Mouse (Mus musculus) brain, adult 10 weeks (tissue): ENCODE results near the gene Zfp182. TPM values are rescaled to one million over a fixed set of nuclear protein-coding genes. Genes with fewer than 3 reads are reported as not detected.

ENCODE experiments used
- polyA plus RNA-seq: library from polyadenylated mRNA; stranded (reverse); fragments of 350-450 nt; fragmentation: Illumina TruSeq; extraction: RNeasy Lipid Tissue Mini Kit (QIAGEN cat#74804); gene quantifications from one replicate; pipeline ENCODE4 v1.2.3, GENCODE M21; 2015; ENCODE audit warnings: low read depth, low replicate concordance

Zfp182 gene
- polyA plus RNA-seq: 10.8 TPM

DNA sequence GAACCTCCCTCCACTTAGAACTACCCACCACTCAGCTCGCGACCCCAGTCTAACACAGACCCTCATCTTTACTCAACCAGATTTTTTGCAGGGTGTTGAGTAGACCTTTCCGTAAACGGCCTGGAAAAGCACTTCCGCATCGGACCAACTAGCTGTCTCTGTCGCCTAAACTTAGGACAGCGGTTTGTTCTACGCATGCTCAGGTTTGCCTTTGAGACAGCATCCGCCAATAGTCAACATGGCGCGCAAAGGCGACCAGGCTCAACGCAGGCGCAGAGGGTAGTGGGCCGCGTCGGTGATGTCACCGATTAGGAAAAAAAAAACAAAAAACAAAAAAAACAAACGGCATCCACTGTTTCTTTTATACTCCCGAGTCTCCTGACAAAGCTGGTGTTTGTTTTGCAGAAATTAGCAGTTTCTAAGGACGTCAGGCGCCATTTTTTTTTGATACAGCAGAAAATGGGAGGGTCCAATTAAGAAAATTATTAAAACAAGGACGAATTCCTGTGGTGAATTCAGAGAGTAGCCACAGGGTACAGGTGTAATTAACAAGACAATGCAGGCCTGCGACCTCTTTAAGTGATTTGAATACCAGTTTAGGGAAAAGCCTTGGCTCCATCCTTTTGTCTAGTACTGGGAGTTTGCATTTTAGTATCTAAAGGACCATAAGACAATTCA lies at the start of gene Zfp182:
Gene Zfp182, minus strand, starts transcription at position 451 of the 678 bp plus-strand sequence.

DNA sequence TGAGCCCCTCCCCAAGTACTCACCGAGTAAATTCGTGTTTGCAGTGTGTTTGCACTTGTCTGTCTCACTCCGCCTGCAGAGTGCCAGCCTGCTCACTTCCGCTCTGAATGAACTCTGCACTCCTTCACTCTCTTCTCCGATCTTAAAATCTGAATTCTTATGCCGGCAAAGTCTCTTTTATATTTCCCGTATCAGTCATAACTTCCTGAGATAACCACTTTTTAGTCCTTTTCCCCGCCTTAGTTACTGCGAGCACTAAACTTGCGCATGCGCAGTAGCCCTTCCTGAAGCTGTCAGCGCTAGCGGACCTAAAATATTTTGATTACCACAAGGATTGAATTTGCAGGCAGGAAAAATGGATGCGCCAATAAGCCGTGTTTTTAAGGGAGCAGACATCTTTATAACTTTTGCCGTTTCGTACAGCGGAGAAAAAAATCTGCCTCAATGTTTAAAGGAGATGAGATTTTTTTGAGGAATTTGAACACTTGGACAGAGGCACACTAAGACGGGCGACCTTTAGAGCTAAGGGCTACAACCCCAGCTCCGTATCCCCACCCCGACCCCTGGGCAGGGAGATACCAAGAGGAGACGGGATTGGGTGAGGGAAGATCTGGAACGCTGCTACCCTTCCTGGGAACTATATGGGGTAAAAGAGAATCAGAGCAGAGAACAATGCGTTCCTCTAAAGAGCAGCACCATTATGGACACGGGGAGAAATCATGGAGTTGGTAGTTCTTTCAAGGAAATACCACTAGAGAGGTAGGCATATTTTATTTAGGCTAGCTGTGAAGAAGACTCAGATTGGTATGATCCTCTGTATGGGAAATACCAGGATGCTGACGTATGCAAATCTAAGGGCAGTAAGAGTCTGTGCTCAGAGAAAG lies 27.1 kb upstream of the Zfp182 start, which contains the start of gene Zfp300:
Gene Zfp300, minus strand, starts transcription at position 545 of the 884 bp plus-strand sequence.

DNA sequence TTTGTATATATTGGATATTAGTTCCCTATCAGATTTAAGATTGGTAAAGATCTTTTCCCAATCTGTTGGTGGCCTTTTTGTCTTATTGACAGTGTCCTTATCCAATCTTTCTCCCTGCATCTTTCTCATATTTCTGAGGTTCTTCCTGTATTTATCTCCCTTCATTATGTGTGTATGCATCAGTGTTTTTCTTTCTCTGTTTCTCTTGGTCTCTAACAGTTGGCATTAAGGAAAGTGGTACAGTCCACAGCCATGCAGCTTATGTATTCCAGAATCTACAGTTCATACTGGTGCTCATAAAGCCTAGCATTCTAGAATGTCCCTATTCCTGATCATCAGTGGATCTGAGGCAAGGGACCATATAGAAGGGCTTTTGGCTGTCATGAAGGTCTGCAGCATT lies 6.0 kb upstream of the Zfp182 start, which contains the start of gene Spaca5:
Gene Spaca5, plus strand, starts transcription at position 301 of the 400 bp plus-strand sequence.

Other genes starting within 250 kb of the Zfp182 start
- gene Timp1, start 192.2 kb downstream of the Zfp182 start, polyA plus RNA-seq: 1.1 TPM
- 332 TPM for gene Syn1, start 141.3 kb downstream of the Zfp182 start, polyA plus RNA-seq
- 11.3 TPM for gene Cfp, start 130.8 kb downstream of the Zfp182 start, polyA plus RNA-seq
- 45.5 TPM for gene Elk1, start 111.7 kb downstream of the Zfp182 start, polyA plus RNA-seq
- 25.5 TPM for gene Uxt, start 100.3 kb downstream of the Zfp182 start, polyA plus RNA-seq
- gene Spaca5, start 6.1 kb upstream of the Zfp182 start, polyA plus RNA-seq: not detected
- gene Zfp300, start 27.2 kb upstream of the Zfp182 start, polyA plus RNA-seq: 2.8 TPM
- not detected for gene Ssxa1, start 53.5 kb upstream of the Zfp182 start, polyA plus RNA-seq
- not detected for gene Gm21876, start 113.3 kb upstream of the Zfp182 start, polyA plus RNA-seq